Comparison of ENCODE assay signal across 7 mouse cellular contexts in the genomic region with DNA sequence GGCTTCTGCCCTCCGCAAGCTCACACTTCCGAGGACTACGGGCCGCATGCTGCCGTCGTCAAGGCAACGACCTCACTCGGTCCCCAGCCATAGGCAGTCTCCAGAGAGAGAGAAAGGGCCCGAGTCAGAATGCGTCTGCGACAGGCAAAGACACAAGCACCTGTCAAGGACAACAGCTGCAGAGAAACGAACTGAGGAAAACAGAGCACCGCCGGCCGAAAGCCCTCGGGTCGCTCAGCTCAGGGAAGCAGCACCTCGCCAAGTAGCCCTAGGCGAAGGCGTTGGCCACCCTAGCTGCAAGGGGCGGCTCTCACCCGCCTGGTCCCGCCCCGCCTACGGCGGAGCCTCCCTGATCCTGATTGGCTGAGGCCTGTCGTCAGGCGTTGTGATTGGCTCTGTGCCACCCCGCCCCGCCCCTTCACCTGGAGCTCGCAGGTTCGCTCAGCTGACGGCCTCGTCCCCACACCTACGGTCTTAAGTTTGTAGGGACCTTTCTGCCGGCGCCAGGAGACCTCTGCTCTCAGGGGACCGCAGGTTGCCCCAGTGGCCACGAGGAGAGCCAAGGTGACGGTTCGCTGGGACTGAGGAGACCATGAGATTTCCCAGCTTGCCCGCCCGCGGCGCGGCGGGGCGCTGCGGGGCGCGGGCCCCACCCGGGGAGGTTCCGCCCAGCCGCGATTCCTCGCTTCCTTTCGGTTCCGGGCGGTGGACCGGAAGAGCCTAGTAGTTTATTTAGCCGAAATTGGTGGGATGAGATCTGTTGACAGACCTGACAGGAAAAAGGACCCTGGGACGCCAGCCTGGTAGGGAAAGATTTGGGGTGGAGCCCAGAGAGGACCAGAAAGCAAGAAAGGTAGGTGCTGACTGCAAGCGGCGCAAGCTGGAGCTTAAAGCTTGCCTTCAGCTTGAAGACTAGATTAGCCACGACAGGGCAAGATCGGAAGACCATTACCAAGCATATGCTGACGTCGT. TPM values are rescaled to one million over a fixed set of nuclear protein-coding genes. Genes with fewer than 3 reads are reported as not detected.
A peak's percentile ranks its signal among the peaks of the same experiment; 100 is the strongest.
DNase-seq lines count a peak whose midpoint lies in the region; ATAC-seq lines count a peak whose summit lies in the region.

No protein-coding gene starts in this region.

- H3K9me3 ChIP-seq in intestine, embryonic 16.5 days (ENCODE audit: control insufficient read depth, low read length): no peaks in the 10 kb centered on the region
- H3K9me3 ChIP-seq in midbrain, embryonic 11.5 days (ENCODE audit: control insufficient read depth, low read length): no peaks in the 10 kb centered on the region

- intact Hi-C loops in left cerebral cortex, postnatal 36 days (cut with DNase I): loop anchor here (2.0 kb wide), 1 partner anchor 40 kb away; a partner anchor contains a TSS

- no peaks in the 10 kb centered on the region for H3K27me3 ChIP-seq in intestine, embryonic 16.5 days (replicated peaks; ENCODE audit: control insufficient read depth, insufficient read depth, low read length)
- peaks cover 3% of the 10 kb centered on the region for H3K27me3 ChIP-seq in midbrain, embryonic 11.5 days (ENCODE audit: control insufficient read depth, insufficient read depth, low read length)

- peak overlapping the region; percentile 65 for H3K4me3 ChIP-seq in intestine, embryonic 16.5 days (ENCODE audit: low read length)
- H3K4me3 ChIP-seq in midbrain, embryonic 11.5 days (ENCODE audit: low read depth, low read length): peak overlapping the region; percentile 73

- peak; percentile 100 for ATAC-seq in intestine, embryonic 16.5 days
- peak; percentile 100 for ATAC-seq in midbrain, embryonic 11.5 days (ENCODE audit: low FRiP score)

- H3K9ac ChIP-seq in intestine, embryonic 16.5 days (ENCODE audit: low read depth, low read length): peak overlapping the region; percentile 68
- peak overlapping the region; percentile 63 for H3K9ac ChIP-seq in midbrain, embryonic 11.5 days (ENCODE audit: low read length)

- H3K4me1 ChIP-seq in intestine, embryonic 16.5 days (ENCODE audit: control insufficient read depth, insufficient read depth, low read length): no peaks in the 10 kb centered on the region
- peaks cover 5% of the 10 kb centered on the region for H3K4me1 ChIP-seq in midbrain, embryonic 11.5 days (ENCODE audit: control insufficient read depth, insufficient read depth, low read length)

- under 1% methylated on average over 68 of the region's 68 CpGs for WGBS in intestine, embryonic 16.5 days
- under 1% methylated on average over 68 of the region's 68 CpGs for WGBS in midbrain, embryonic 11.5 days

- H3K36me3 ChIP-seq in intestine, embryonic 16.5 days (ENCODE audit: control insufficient read depth, insufficient read depth, low read length): no peaks in the 10 kb centered on the region
- H3K36me3 ChIP-seq in midbrain, embryonic 11.5 days (ENCODE audit: control insufficient read depth, insufficient read depth, low read length): no peaks in the 10 kb centered on the region

- H3K4me2 ChIP-seq in intestine, embryonic 16.5 days (ENCODE audit: low read depth, low read length): peak overlapping the region; percentile 81
- peak overlapping the region; percentile 100 for H3K4me2 ChIP-seq in midbrain, embryonic 11.5 days

- H3K27ac ChIP-seq in intestine, embryonic 16.5 days (ENCODE audit: low read length): peak overlapping the region; percentile 72
- no peak overlapping the region for H3K27ac ChIP-seq in midbrain, embryonic 11.5 days (ENCODE audit: low read depth, low read length)

- DNase-seq in adrenal gland, adult 8-10 months: peak; percentile 91
- DNase-seq in embryo, embryonic 9.5 days (ENCODE audit: extremely low spot score): peak; percentile 90
- peak; percentile 70 to 85 for DNase-seq in gastrocnemius, postnatal 4 days (ENCODE audit: low spot score in 2 of 2)
- DNase-seq in left cerebral cortex, postnatal 36 days (ENCODE audit: low spot score in 2 of 2): peak; percentile 97 to 98
- DNase-seq in midbrain, embryonic 11.5 days (ENCODE audit: low spot score, missing footprints): peak; percentile 96
- peak; percentile 88 for DNase-seq in skeletal muscle tissue, adult 2 months (ENCODE audit: low read depth, low spot score)

RNA-seq across cellular contexts. Expression of a gene that starts 1.0 kb away (rescaled TPM):
- 10 to 100 TPM in 1 of 4 experiments, 1 to 10 TPM in 3; 7.3 to 11.3 (median 8.0) TPM for total RNA-seq in adrenal gland, adult 8-10 months (2022)
- total RNA-seq in gastrocnemius, postnatal 4 days (2021): 1 to 10 TPM; 2.9 to 3.4 TPM
- polyA plus RNA-seq in intestine, embryonic 16.5 days (2015; fragmentation: Nextera tagmentation; extraction: Ambion mirVana): 2.7 and 3.7 TPM in 2 replicates
- total RNA-seq in left cerebral cortex, postnatal 36 days (2021): 10 to 100 TPM; 32.7 to 36.5 TPM
- 0.37 and 0.48 TPM in 2 replicates for polyA plus RNA-seq in midbrain, embryonic 11.5 days (2014; fragmentation: Nextera tagmentation; extraction: Ambion mirVana)

RNA-seq across cellular contexts. Expression of a gene that starts 40.9 kb away (rescaled TPM):
- total RNA-seq in adrenal gland, adult 8-10 months (2022): 100 to 1,000 TPM; 152 to 167 (median 162) TPM
- 10 to 100 TPM; 68.6 to 70.1 TPM for total RNA-seq in gastrocnemius, postnatal 4 days (2021)
- 147 and 167 TPM in 2 replicates for polyA plus RNA-seq in intestine, embryonic 16.5 days (2015; fragmentation: Nextera tagmentation; extraction: Ambion mirVana)
- total RNA-seq in left cerebral cortex, postnatal 36 days (2021): 100 to 1,000 TPM; 216 to 220 TPM
- polyA plus RNA-seq in midbrain, embryonic 11.5 days (2014; fragmentation: Nextera tagmentation; extraction: Ambion mirVana): 292 and 298 TPM in 2 replicates

RNA-seq across cellular contexts. Expression of a gene that starts 55.4 kb away (rescaled TPM):
- total RNA-seq in adrenal gland, adult 8-10 months (2022): not detected
- total RNA-seq in gastrocnemius, postnatal 4 days (2021): not detected
- polyA plus RNA-seq in intestine, embryonic 16.5 days (2015; fragmentation: Nextera tagmentation; extraction: Ambion mirVana): not detected in 2 replicates
- not detected for total RNA-seq in left cerebral cortex, postnatal 36 days (2021)
- not detected in 2 replicates for polyA plus RNA-seq in midbrain, embryonic 11.5 days (2014; fragmentation: Nextera tagmentation; extraction: Ambion mirVana)
